Mouse (Mus musculus): ENCODE results near the gene Rcc1l. TPM values are rescaled to one million over a fixed set of nuclear protein-coding genes. Genes with fewer than 3 reads are reported as not detected.

Rcc1l gene
- polyA plus RNA-seq, 1 experiment from 2014 or later = 37.2 TPM

- Histone ChIP-seq H3K4me3 (replicated peaks) (no peak overlapping the region), H3K27ac (no peak overlapping the region), H3K27me3 (no peaks in the 10 kb centered on the region), H3K36me3 (peaks cover 43% of the 10 kb centered on the region), H3K4me2 (no peak overlapping the region), H3K4me1 (no peaks in the 10 kb centered on the region), H3K9me3 (replicated peaks) (0 out of 2 replicates have a peak, but pooled peaks cover 2% of the 10 kb centered on the region), H3K9ac (no peak overlapping the region)
- WGBS = 49% methylated on average over 4 of the region's 4 CpGs
- ATAC-seq (replicated peaks; ENCODE audit: low FRiP score) = no peak
Measured at GRCm38 (mm10) chr5:134131586-134131985, 45.0 kb downstream of the Rcc1l start.

DNA sequence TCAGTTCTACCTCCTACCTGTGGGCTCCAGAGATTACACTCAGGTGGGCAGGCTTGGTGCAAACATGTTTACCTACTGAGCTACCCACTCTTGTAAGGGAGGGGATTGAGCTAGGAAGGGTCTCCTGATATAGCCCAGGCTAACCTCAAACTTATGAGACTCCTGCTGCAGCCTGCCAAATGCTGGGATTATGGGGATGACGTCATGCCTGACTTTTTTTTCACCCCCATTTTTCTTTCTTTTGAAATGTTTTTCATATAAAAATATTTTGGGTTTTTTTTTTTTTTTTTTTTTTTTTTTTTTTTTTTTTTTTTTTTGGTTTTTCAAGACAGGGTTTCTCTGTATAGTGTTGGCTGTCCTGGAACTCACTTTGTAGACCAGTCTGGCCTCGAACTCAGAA is 50.3 kb downstream of the Rcc1l start:
- Histone ChIP-seq H3K4me3 (replicated peaks) (no peak overlapping the region), H3K4me1 (no peaks in the 10 kb centered on the region), H3K9ac (no peak overlapping the region), H3K36me3 (peaks cover 24% of the 10 kb centered on the region), H3K9me3 (replicated peaks) (0 out of 2 replicates have a peak, but pooled peaks cover 2% of the 10 kb centered on the region), H3K27me3 (no peaks in the 10 kb centered on the region), H3K4me2 (no peak overlapping the region), H3K27ac (no peak overlapping the region)
- 76% methylated on average over 2 of the region's 2 CpGs for WGBS
- no peak for ATAC-seq (replicated peaks; ENCODE audit: low FRiP score)

GRCm38 (mm10) chr5:134123846-134124245 is 52.7 kb downstream of the Rcc1l start:
- no peak for ATAC-seq (replicated peaks; ENCODE audit: low FRiP score)
- Histone ChIP-seq H3K4me1 (peaks cover 9% of the 10 kb centered on the region), H3K27ac (no peak overlapping the region), H3K27me3 (no peaks in the 10 kb centered on the region), H3K9ac (no peak overlapping the region), H3K4me3 (replicated peaks) (no peak overlapping the region), H3K9me3 (replicated peaks) (0 out of 2 replicates have a peak, but pooled peaks cover 2% of the 10 kb centered on the region), H3K4me2 (no peak overlapping the region), H3K36me3 (peaks cover 24% of the 10 kb centered on the region)
- 76% methylated on average over 6 of the region's 6 CpGs for WGBS

- no peak for ATAC-seq (replicated peaks; ENCODE audit: low FRiP score)
Measured at GRCm38 (mm10) chr5:134121893-134122259, 54.7 kb downstream of the Rcc1l start.

DNA sequence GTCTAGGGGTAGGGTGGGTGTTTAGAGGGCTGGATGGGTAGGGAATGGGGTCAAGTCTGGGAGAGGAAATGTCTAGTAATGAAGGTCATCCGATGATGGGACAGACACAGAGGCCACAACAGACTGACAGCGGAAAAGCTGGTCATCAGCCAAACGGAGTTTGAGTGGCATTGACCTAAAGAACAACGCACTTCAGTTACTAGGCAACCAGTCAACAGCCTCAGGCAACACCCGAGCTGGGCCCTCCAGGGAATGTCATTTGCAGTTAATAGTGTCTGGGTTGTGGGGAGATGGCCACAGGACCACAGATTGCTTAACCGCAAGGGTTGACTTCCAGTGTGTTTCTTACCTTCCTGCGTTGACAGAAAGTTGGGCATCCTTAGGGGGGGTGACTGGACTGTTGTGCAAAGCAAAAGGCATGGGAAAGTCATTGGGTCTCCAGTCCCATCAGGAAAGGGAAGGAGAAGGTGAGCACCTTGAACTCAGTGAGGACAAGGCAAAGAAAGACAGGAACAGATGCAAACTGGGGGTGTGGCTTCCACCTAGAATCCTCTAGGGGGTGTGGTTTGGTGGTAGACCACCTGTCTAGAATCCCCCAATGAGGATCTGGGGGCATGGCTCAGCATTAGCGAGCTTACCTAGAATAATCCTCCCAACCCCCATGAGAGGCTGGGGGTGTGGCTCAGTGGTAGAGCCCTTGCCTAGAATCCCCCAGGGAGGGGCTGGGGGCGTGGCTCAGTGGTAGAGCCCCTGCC is 55.3 kb downstream of the Rcc1l start:
- Histone ChIP-seq H3K4me1 (peaks cover 10% of the 10 kb centered on the region), H3K27me3 (no peaks in the 10 kb centered on the region), H3K9me3 (replicated peaks) (no peaks in the 10 kb centered on the region), H3K4me2 (no peak overlapping the region), H3K4me3 (replicated peaks) (no peak overlapping the region), H3K27ac (no peak overlapping the region), H3K9ac (no peak overlapping the region), H3K36me3 (peaks cover 14% of the 10 kb centered on the region; the same call in 1 of the 2 replicates)
- 72% methylated on average over 9 of the region's 9 CpGs for WGBS
- no peak for ATAC-seq (replicated peaks; ENCODE audit: low FRiP score)

More at GRCm38 (mm10) chr5:134121893-134122259, 54.7 kb downstream of the Rcc1l start:
- Histone ChIP-seq H3K36me3 (peaks cover 19% of the 10 kb centered on the region), H3K4me2 (no peak overlapping the region), H3K27ac (no peak overlapping the region), H3K27me3 (no peaks in the 10 kb centered on the region), H3K4me1 (peaks cover 10% of the 10 kb centered on the region), H3K9me3 (replicated peaks) (0 out of 2 replicates have a peak, but pooled peaks cover 2% of the 10 kb centered on the region), H3K4me3 (replicated peaks) (no peak overlapping the region), H3K9ac (no peak overlapping the region)
- WGBS = 89% methylated on average over 4 of the region's 4 CpGs

GRCm38 (mm10) chr5:134120135-134120534 is 56.4 kb downstream of the Rcc1l start:
- no peak overlapping the region for H3K4me2 ChIP-seq
- peaks cover 10% of the 10 kb centered on the region for H3K4me1 ChIP-seq
- peaks cover 10% of the 10 kb centered on the region; the same call in 1 of the 2 replicates for H3K36me3 ChIP-seq
- WGBS = 95% methylated on average over 3 of the region's 3 CpGs
- 0 out of 2 replicates have a peak overlapping the region, but pooled peaks have one; percentile 60 for H3K27ac ChIP-seq
- H3K4me3 ChIP-seq (replicated peaks) = no peak overlapping the region
- no peak overlapping the region for H3K9ac ChIP-seq
- no peaks in the 10 kb centered on the region for H3K9me3 ChIP-seq (replicated peaks)
- no peak for ATAC-seq (replicated peaks; ENCODE audit: low FRiP score)
- no peaks in the 10 kb centered on the region for H3K27me3 ChIP-seq

DNA sequence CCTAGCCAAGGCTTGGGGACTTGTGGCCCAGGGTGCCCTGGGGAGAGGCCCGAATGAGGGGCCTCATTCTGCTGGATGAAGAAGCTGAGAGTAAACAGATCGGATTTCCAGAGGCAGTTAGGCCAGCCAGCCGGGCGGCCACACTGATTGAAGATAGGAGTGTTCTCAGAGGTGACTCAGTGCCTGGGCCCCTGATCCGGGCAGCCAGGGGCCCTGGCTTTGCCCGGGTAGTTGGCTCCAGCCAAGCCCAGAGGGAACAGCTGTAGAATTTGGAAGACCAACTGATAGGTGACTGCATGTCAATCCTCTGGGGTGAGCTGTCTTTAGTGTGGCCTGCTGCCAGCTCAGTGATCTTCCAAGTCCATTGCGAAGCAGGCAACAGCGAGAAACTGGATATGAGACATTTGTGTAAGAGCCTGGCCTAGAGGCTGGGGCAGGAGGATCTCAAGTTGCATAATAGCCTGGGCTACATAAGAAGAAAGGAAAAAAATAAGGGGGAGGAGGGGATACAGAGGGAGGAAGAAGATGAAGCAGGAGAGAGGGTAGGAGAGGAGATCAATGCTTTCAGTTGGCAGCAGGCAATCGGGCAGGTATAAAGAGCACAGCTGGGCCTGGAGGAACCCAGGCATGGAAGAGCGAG is 57.0 kb downstream of the Rcc1l start:
- Histone ChIP-seq H3K27ac (peak overlapping the region; percentile 60), H3K9ac (no peak overlapping the region), H3K4me2 (no peak overlapping the region), H3K36me3 (peaks cover 10% of the 10 kb centered on the region; the same call in 1 of the 2 replicates), H3K9me3 (replicated peaks) (no peaks in the 10 kb centered on the region), H3K4me1 (peaks cover 10% of the 10 kb centered on the region), H3K27me3 (no peaks in the 10 kb centered on the region), H3K4me3 (replicated peaks) (no peak overlapping the region)
- WGBS = 35% methylated on average over 10 of the region's 10 CpGs
- peak; percentile 47; the same call in 1 of the 2 replicates for ATAC-seq (replicated peaks; ENCODE audit: low FRiP score)

GRCm38 (mm10) chr5:134118798-134119407 is 57.7 kb downstream of the Rcc1l start:
- peak overlapping the region; percentile 60 for H3K27ac ChIP-seq

DNA sequence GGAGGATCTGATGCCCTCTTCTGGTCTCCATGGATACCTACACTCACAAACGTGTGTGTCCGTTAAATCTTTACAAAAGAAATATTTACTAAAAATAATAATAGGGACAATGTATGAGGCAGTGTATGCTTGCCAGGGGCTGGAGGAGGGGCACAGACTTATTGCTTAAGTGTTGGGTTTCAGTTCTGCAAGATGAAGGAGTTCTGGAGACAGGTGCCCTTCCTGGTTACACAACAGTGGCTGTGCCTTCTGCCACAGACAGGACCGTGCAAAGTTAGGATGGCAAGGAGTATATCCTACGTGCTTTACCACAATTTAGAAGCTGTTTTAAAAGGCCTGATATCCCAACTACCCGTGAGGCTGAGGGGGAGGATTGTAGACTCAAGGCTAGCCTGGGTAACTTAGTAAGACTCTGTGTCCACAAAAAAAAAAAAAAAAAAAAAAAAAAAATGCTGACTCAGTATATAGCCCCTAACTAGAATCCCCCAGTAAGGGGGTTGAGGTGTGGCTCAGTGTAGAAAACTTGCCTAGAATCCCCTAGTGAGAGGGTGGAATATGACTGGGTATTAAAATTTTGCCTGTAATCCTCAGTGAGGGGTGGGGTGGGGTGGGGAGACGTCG is 60.8 kb downstream of the Rcc1l start:
- Histone ChIP-seq H3K9me3 (replicated peaks) (no peaks in the 10 kb centered on the region), H3K4me3 (replicated peaks) (no peak overlapping the region), H3K36me3 (peaks cover 20% of the 10 kb centered on the region; the same call in 1 of the 2 replicates), H3K4me2 (no peak overlapping the region), H3K27ac (no peak overlapping the region), H3K9ac (no peak overlapping the region), H3K27me3 (no peaks in the 10 kb centered on the region), H3K4me1 (peaks cover 10% of the 10 kb centered on the region)
- WGBS = 92% methylated on average over 7 of the region's 7 CpGs
- no peak for ATAC-seq (replicated peaks; ENCODE audit: low FRiP score)

More at GRCm38 (mm10) chr5:134118798-134119407, 57.7 kb downstream of the Rcc1l start:
- Histone ChIP-seq H3K27me3 (no peaks in the 10 kb centered on the region), H3K9me3 (replicated peaks) (no peaks in the 10 kb centered on the region), H3K36me3 (peaks cover 13% of the 10 kb centered on the region; the same call in 1 of the 2 replicates), H3K4me1 (peaks cover 10% of the 10 kb centered on the region), H3K4me3 (replicated peaks) (no peak overlapping the region), H3K4me2 (no peak overlapping the region), H3K9ac (no peak overlapping the region)
- WGBS = 85% methylated on average over 15 of the region's 15 CpGs
- ATAC-seq (replicated peaks; ENCODE audit: low FRiP score) = no peak

GRCm38 (mm10) chr5:134114981-134115380 is 61.6 kb downstream of the Rcc1l start:
- 71% methylated on average over 5 of the region's 5 CpGs for WGBS
- H3K27ac ChIP-seq = no peak overlapping the region

GRCm38 (mm10) chr5:134105829-134106228 is 70.7 kb downstream of the Rcc1l start:
- WGBS = 84% methylated on average over 8 of the region's 8 CpGs
- Histone ChIP-seq H3K27me3 (no peaks in the 10 kb centered on the region), H3K4me2 (no peak overlapping the region), H3K4me1 (peaks cover 22% of the 10 kb centered on the region), H3K27ac (no peak overlapping the region), H3K4me3 (replicated peaks) (no peak overlapping the region), H3K9ac (no peak overlapping the region), H3K9me3 (replicated peaks) (no peaks in the 10 kb centered on the region), H3K36me3 (peaks cover 15% of the 10 kb centered on the region; the same call in 1 of the 2 replicates)
- no peak for ATAC-seq (replicated peaks; ENCODE audit: low FRiP score)

More at GRCm38 (mm10) chr5:134114981-134115380, 61.6 kb downstream of the Rcc1l start:
- H3K4me1 ChIP-seq = peaks cover 10% of the 10 kb centered on the region
- no peak overlapping the region for H3K4me2 ChIP-seq
- H3K9me3 ChIP-seq (replicated peaks) = no peaks in the 10 kb centered on the region
- peaks cover 22% of the 10 kb centered on the region; the same call in 1 of the 2 replicates for H3K36me3 ChIP-seq
- no peak for ATAC-seq (replicated peaks; ENCODE audit: low FRiP score)
- no peak overlapping the region for H3K9ac ChIP-seq
- H3K27me3 ChIP-seq = no peaks in the 10 kb centered on the region
- H3K4me3 ChIP-seq (replicated peaks) = no peak overlapping the region

All from kidney, embryonic 15.5 days (tissue).